Mouse (Mus musculus) E14TG2a.4 (cell line): ENCODE results near the gene Plch1.

Source experiments
- CTCF ChIP-seq: conservative IDR thresholded peaks from 2 replicates; pipeline ENCODE4 v1.5.1; 2014; ENCODE audit warnings: low read length
- POU5F1 ChIP-seq: IDR thresholded peaks from 2 replicates; pipeline ENCODE4 v1.6.1; 2014; ENCODE audit warnings: low read length, borderline replicate concordance

- TF ChIP-seq CTCF: no peak
- TF ChIP-seq POU5F1: no peak
Measured at GRCm38 (mm10) chr3:63668779-63669178, 230.5 kb downstream of the Plch1 start.
